Mouse (Mus musculus): Measurements from ENCODE around the gene Opa1.

Opa1 gene

GRCm38 (mm10) chr16:29689187-29689819 is 110.2 kb downstream of the Opa1 start:
- DNase-seq (ENCODE audit: low spot score): no peak

- DNase-seq (ENCODE audit: low spot score): no peak
Measured at GRCm38 (mm10) chr16:29693025-29693682, 114.0 kb downstream of the Opa1 start.

GRCm38 (mm10) chr16:29693791-29694419 is 114.8 kb downstream of the Opa1 start:
- DNase-seq (ENCODE audit: low spot score): no peak

- no peak for DNase-seq (ENCODE audit: low spot score)
Measured at GRCm38 (mm10) chr16:29694420-29694959, 115.4 kb downstream of the Opa1 start.
